Mouse (Mus musculus) gastrocnemius, postnatal 4 days (tissue): ENCODE measurements at regions not wholly inside any gene's neighbourhood (a gene's known extent, or its start where the extent isn't known, plus 50 kb on each side); places are given as distances from the start of the nearest gene placed in this dataset.
A peak's percentile ranks its signal among the peaks of the same experiment; 100 is the strongest.
"Not testable (repeated sequence)": the region's sequence is repeated elsewhere in the genome, so short reads cannot be mapped to it uniquely, and the experiment has no call there.

Experiments
- DNase-seq, 2 experiments: peaks; one replicate each; pipeline ENCODE4 v3.0.0; 2021 to 2022; ENCODE audit warnings: low spot score in 2 of 2, mixed read lengths in 2 of 2

DNA sequence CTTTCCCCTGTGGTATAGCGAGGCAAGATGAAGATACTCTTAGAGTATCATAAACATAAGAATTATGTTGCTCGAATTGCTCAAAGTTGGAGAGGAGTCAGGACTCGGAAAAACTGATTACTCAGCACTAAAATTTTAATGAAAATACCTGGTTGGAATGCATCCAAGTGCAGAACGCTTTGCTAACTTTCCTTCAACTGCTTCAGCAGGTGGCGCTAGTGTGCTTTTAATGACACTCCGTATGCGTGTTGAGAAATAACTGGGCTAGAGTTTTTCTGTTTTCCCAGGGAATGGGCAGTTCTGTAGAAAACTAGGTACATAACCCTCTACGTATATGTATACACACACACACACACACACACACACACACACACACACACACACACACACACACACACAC is 221.0 kb downstream of the Grxcr1 start:
- peak in 1 of 2 experiments; percentile 52 for DNase-seq

DNA sequence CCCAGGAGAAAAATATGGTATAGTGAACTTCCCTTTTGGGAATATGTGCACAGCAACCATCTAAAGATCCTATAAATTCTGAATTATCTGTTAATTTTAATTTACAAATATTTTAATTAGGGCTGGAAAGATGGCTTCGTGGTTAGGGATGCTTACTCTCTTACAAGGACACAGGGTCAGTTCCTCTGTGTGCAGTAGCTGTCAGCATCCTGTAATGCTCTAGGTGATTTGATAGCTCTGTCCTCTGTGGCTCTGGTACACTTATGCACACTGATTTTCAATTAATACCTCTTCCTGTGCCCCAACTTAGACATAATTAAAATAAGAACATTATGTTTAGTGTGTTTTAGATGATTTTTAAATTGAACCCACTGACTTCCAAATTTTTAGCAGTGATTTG is 221.8 kb downstream of the Grxcr1 start:
- no peak for DNase-seq

DNA sequence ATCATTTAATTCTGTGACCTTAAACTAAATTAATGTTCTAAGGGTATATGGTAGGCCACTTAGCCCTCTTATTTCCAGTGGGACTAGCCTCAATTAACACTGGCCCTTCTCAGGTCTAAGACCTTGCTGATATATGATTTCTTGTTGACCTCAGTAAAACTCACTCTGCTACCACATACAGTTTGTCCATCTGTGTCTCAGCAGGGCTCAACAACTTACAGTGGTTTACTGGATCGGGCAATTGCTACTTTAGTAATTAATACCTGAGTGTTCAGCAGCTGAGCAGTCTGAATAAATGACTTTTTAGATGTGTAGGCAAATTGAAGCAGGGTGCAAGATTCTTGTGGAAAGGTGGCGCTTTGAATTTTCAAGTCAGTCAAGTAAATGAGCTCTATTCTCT is 222.5 kb downstream of the Grxcr1 start:
- DNase-seq = no peak

DNA sequence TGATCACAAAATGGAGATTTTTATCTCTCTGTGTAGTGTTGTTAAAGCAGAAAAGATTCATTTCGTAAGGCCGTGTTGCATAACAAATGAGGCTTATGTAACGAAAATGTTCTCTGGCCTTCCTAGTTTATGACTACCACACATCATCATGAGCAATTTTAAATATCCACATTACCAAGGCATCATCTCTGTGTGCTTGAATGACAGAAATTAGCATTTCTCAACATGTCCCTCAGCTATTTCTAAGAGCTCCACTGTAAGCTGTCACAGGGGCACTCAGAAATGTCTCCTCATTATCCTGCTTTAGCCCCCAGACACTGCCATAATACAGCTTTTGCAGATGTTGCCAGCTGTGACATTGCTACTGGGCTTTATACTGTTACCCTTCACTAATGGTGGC is 232.6 kb downstream of the Grxcr1 start:
- DNase-seq = no peak

DNA sequence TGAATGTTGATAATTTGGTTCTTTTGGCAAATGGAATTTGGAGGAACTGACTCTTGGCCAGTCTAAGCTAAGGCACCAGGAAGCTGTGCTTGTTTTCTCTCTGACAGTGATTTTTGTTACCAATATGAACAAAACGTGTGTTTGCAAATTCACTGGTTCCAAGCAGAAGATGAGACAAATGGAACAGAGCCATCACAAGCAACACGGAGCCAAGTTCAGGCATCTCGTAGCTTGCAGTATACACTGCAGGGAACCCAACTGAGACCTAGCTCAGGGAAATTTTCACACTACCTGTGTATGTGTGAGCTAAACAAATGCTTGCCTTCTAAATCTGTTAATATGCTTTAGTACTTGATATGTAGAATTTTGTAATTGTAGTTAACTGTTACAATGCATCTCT is 242.6 kb downstream of the Grxcr1 start:
- DNase-seq = no peak

DNA sequence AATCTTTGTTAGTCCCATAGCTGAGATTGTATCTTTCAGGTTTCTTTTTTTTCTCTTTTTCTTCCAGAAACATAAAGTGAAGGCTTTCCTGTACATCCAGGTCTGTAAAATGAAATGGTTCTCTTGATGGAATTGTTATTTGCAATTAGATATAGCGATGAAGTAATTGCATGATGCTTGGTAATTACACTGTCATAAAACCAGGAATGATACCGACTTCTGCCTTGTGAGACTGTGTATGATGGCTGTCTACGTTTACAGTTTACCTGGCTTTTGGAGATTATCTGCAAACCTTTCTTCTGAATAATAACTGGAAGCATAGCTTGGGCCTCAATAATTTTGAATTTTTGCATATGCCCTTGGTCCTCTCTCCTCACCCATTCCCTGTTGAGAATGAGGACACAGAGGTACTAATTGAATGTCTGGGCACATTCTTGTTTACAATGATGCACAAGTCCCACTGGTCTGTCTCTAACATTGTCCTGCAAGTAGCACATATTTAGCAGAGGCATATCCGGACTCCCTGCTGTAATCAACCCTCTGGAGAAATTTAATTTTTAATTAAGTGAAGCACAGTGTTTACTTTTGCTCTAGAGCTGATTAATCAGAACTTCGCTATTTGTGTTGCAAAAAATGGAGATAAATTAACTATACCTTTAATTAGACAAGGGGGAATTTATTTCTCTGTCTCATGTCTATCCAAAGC is 244.1 kb downstream of the Grxcr1 start:
- no peak for DNase-seq

DNA sequence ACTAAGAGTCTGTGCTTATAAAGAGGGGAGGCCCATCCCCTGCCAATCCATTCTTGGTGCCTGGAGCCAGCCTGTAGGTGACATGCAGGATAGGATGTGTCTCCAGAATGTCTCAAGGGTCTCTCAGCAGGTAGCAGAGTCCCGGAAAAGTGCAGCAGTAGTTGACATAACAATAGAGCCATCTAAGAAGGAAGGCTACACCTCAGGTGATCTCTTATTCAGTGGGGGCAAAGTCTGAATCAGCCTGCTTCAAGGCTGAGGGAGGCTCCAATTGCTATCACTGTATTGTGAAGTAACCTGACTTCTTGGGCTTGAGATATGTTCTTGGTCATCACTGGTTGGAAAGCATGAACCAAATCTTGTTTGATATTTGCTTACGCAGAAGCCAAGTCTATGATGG is 264.1 kb downstream of the Grxcr1 start:
- DNase-seq = not testable (repeated sequence)

DNA sequence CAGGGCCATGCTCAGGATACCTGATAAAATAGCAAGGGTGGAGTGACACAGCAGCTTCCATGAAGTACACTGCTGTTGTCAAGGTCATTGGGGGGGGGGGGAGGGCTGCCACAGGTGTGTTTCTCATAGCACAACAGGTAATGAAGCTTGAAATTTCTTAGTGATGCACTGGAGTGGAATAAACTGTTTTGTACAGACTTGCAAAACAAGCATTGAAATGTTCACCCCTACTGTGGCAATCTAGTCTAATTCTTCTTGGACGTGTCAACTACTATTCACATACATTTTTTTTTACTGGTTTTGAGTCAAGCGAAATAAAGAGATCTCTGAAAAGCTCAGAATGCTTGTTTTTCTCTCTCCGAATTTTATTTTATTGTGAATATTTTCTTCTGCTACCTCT is 281.6 kb downstream of the Grxcr1 start:
- DNase-seq = no peak

DNA sequence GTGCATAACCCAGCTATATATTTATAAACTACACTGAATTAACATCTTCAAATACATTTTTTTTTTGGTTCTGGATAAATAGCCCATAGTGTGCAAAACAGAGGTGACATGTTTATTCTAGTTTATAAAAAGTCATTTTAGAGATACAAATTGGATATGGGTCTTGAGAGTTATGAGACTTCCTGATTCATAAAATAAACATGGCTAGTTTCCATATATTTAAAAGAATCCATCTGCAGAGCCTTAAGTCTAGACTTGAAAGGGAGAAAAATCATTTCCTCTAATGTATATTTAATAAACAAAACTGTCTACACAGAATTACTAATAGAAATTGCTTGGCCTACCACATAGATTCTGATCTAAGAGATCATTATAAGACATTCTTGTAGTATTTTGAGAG is 287.3 kb downstream of the Grxcr1 start:
- DNase-seq = no peak

DNA sequence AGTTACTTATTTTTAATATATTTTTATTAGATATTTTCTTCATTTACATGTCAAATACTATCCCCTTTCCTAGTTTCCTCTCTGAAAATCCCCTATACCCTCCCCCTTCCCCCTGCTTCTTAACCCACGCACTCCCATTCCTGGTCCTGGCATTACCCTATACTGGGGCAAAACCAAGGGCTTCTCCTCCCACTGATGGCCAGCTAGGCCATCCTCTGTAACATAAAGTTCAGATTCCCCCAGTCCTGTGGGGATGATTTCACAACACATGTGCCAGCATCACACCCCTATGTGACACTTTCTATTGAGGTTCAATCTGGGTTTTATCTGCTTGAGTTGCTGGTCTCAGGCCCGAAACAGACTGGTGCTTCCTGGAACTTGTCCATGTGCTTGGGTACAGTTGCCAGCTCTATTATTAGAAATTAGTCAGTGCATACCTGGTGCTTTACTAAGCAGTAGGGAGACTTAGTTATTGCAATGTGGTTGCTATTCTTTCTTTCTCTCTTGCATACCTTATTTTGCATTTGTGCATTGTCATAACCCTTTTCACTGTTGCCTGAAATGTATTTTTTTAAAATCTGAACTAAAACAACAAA is 295.5 kb downstream of the Grxcr1 start:
- DNase-seq = no peak

DNA sequence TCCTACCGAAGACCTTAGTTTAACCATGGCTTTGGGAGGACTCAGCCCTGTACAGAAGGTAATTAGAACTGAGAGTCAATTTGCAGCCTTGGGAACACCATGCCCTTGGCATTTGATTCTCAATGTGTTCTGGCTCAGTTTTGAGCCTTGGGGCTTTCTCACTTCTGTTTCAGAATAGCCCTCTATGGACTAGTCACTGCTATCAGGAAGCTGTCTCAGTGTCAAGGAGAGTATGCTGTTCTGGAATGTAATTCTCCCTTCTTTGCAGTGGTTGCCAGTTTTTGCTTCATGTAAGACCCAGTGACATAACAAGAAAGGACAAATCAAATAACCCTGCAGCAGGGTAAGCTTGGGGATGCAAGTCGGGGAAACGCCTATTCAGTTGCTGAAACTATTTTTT is 297.7 kb downstream of the Grxcr1 start:
- no peak for DNase-seq

DNA sequence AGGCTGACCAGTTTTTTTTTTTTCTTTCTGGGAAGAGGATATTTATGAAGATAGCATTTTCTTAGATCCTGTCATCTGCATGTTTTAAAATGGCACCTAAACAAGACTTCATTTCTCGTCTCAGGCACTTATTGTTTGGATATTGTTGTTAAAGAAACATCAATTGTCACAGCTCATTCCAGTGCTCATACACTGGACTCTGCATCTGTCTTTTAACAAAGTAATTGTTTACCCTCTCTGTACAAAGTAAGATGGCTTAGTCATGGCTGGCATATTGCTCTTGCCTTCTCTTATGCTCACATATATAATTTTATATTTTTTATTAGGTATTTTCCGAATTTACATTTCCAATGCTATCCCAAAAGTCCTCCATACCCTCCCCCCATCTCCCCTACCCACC is 298.2 kb downstream of the Grxcr1 start:
- DNase-seq = no peak

DNA sequence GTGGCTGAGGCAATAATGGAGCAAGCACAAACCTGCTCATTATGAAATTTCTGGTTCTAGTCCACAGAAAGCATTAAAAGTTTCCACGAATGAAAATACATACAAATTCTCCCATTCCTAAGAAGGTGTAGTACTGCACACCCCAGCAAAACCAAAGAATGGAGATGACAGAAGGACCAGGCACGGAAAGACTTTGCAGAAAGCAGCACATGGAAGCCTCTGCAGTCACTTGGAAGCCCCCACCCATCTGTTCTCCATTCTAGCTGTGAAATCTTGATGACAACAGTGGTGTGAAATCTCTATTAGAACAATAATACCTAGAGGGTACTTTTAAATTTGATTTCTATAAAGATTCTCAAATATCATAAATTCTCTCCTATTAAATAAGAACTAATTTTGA is 319.3 kb downstream of the Grxcr1 start:
- no peak for DNase-seq

DNA sequence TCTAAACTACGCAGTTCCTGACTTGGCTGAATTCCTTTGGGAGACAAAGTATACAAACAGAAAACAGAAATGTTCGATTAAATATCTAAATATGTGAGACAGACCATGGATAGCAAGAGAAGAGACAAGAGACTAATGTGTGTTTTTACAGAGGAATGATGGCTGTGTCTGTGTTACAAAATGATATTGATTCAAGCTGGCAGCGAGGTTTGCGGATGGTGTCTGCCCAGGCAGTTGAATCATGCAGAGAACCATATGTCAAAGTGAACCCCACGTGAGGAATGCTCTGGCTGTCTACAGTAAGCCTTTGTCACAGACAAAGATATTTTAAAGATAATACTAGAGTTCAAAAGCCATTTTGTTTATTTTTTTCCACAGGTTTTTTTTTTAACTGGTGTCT is 320.2 kb downstream of the Grxcr1 start:
- no peak for DNase-seq

DNA sequence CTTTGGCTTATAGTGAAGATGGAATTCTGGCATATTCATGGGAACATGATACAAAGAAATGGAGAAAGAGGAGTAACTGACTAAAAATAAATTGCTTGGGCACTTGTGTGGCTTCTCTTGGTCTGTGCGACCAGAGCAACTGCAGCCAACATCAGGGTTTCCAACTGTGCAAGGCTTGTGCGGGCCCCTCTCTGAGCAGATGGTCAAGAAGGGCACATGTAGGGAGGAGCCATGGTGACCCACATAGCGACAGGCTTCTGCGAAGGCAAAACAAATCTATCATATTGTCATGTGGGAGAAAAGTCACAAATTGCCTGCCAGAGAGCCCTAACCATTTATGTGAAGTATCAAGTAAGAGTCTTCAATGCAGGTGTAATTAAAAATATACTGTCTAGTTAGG is 321.6 kb downstream of the Grxcr1 start:
- no peak for DNase-seq

DNA sequence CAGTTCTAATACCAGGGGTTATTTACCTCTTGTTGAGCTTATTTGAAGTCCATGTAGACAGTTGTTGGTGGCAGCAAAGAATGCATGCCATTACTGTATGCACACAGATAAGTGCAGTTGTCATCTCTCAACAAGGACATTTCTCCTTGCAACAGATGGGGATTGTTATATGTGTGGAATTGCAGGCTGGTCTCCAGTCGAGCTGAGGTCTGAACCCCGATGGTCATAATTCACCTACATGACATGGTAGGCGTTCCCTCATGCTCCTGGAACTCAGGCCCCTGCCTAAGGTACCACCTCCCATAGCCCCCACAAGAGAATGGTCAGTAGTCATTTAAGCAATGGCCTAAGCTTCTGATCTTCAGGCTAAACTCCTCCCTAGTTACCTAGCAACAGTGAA is 322.2 kb downstream of the Grxcr1 start:
- DNase-seq = not testable (repeated sequence)

DNA sequence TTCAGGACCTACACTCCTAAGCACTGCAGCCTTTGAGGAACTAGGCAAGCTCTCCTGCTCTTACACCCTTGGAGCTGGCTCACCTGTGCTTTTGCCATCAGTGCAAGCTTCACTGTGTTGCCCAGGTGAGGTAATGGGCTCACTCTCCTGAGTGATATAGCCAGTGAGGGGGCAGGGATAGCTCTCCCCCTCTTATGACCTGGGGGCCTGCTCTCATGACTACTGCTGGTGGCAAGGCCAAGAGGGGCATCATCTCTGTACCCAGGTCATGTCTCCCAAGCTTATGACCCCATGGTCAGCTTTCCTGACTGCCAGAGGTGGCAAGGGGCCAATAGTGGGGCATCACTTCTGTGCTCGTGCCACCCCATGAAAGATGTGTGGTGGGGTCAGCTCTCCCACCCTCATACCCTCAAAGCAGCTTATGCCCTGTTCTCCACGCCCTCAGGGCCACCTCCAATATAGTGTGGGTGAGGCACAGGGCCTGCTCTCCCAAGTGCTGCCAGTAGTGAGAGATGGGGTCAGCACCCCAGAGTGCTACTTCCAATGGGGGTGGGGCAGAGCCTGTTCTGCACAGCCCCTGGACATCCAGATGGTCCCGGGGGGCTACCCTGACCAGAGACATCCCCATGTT is 330.1 kb downstream of the Grxcr1 start:
- no peak for DNase-seq

DNA sequence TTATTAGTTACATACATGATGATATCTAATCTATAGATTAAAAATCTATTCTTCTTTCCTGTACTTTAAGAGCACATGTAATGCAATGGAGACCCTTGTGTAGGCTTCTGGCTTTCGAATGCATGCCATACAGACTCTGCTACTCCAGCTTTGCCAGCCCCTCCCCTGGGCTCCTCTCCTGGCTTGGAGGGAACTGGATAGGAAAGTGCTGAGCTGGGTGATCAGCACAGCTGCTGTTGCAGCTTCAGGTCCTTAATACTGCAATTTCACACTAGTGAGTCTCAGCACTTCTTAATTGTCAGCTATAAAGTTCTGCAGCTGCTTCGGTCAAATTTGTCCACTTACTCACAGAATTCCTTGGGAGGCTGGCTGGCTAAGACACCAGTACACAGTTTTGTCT is 341.4 kb downstream of the Grxcr1 start:
- no peak for DNase-seq
